Mouse (Mus musculus): Measurements from ENCODE around the gene Fhdc1. TPM values are rescaled to one million over a fixed set of nuclear protein-coding genes. Genes with fewer than 3 reads are reported as not detected.

Fhdc1 gene
- polyA plus RNA-seq, 1 experiment from 2014 or later = 5.5 TPM

- Histone ChIP-seq H3K4me2 (no peak overlapping the region), H3K27me3 (replicated peaks) (no peaks in the 10 kb centered on the region), H3K27ac (no peak overlapping the region), H3K36me3 (replicated peaks) (no peaks in the 10 kb centered on the region), H3K4me1 (peaks cover 9% of the 10 kb centered on the region), H3K9ac (no peak overlapping the region), H3K4me3 (no peak overlapping the region), H3K9me3 (no peaks in the 10 kb centered on the region)
- no peak for ATAC-seq (replicated peaks)
- 78% methylated on average over 4 of the region's 4 CpGs for WGBS
These were observed 66.4 kb downstream of the Fhdc1 start for GRCm38 (mm10) chr3:84413868-84414267.

GRCm38 (mm10) chr3:84412920-84413319 is 67.3 kb downstream of the Fhdc1 start:
- Histone ChIP-seq H3K9ac (no peak overlapping the region), H3K4me2 (no peak overlapping the region), H3K27ac (no peak overlapping the region), H3K36me3 (replicated peaks) (no peaks in the 10 kb centered on the region), H3K27me3 (replicated peaks) (no peaks in the 10 kb centered on the region), H3K9me3 (no peaks in the 10 kb centered on the region), H3K4me3 (no peak overlapping the region), H3K4me1 (peaks cover 9% of the 10 kb centered on the region)
- 57% methylated on average over 5 of the region's 5 CpGs for WGBS
- no peak for ATAC-seq (replicated peaks)

- no peak overlapping the region for H3K9ac ChIP-seq
- H3K9me3 ChIP-seq = no peaks in the 10 kb centered on the region
- ATAC-seq (replicated peaks) = no peak
- H3K4me1 ChIP-seq = peaks cover 9% of the 10 kb centered on the region
- H3K27ac ChIP-seq = no peak overlapping the region
- no peaks in the 10 kb centered on the region for H3K27me3 ChIP-seq (replicated peaks)
- H3K4me3 ChIP-seq = no peak overlapping the region
- H3K4me2 ChIP-seq = no peak overlapping the region
- no peaks in the 10 kb centered on the region for H3K36me3 ChIP-seq (replicated peaks)
- WGBS = 83% methylated on average over 3 of the region's 3 CpGs
These were observed 70.8 kb downstream of the Fhdc1 start for GRCm38 (mm10) chr3:84409474-84409862.

GRCm38 (mm10) chr3:84408756-84409473 is 71.3 kb downstream of the Fhdc1 start:
- WGBS = 73% methylated on average over 13 of the region's 13 CpGs
- Histone ChIP-seq H3K4me2 (no peak overlapping the region), H3K27ac (no peak overlapping the region), H3K9ac (no peak overlapping the region), H3K4me3 (no peak overlapping the region), H3K4me1 (peaks cover 14% of the 10 kb centered on the region), H3K36me3 (replicated peaks) (no peaks in the 10 kb centered on the region), H3K27me3 (replicated peaks) (no peaks in the 10 kb centered on the region), H3K9me3 (no peaks in the 10 kb centered on the region)
- ATAC-seq (replicated peaks) = no peak

GRCm38 (mm10) chr3:84405523-84405922 is 74.7 kb downstream of the Fhdc1 start:
- 85% methylated on average over 4 of the region's 4 CpGs for WGBS
- H3K9ac ChIP-seq = no peak overlapping the region
- H3K4me3 ChIP-seq = no peak overlapping the region
- peaks cover 8% of the 10 kb centered on the region; the same call in 1 of the 2 replicates for H3K4me1 ChIP-seq
- no peaks in the 10 kb centered on the region for H3K9me3 ChIP-seq
- no peaks in the 10 kb centered on the region for H3K36me3 ChIP-seq (replicated peaks)
- H3K27me3 ChIP-seq (replicated peaks) = no peaks in the 10 kb centered on the region
- H3K4me2 ChIP-seq = no peak overlapping the region
- no peak for ATAC-seq (replicated peaks)
- no peak overlapping the region for H3K27ac ChIP-seq

- 23% methylated on average over 5 of the region's 5 CpGs for WGBS
- Histone ChIP-seq H3K27me3 (replicated peaks) (no peaks in the 10 kb centered on the region), H3K4me1 (peaks cover 8% of the 10 kb centered on the region; the same call in 1 of the 2 replicates), H3K4me3 (no peak overlapping the region), H3K9ac (no peak overlapping the region), H3K9me3 (no peaks in the 10 kb centered on the region), H3K36me3 (replicated peaks) (no peaks in the 10 kb centered on the region), H3K27ac (no peak overlapping the region), H3K4me2 (no peak overlapping the region)
- no peak for ATAC-seq (replicated peaks)
These were observed 76.8 kb downstream of the Fhdc1 start for GRCm38 (mm10) chr3:84403389-84403788.

- H3K27ac ChIP-seq = no peak overlapping the region
- ATAC-seq (replicated peaks) = peak; percentile 73; the same call in 1 of the 2 replicates
- WGBS = 6% methylated on average over 2 of the region's 2 CpGs
These were observed 77.5 kb downstream of the Fhdc1 start for GRCm38 (mm10) chr3:84402716-84403115.

GRCm38 (mm10) chr3:84397976-84398375 is 82.3 kb downstream of the Fhdc1 start:
- 32% methylated on average over 4 of the region's 4 CpGs for WGBS
- ATAC-seq (replicated peaks) = no peak
- Histone ChIP-seq H3K27ac (0 out of 2 replicates have a peak overlapping the region, but pooled peaks have one; percentile 15), H3K4me1 (0 out of 2 replicates have a peak, but pooled peaks cover 4% of the 10 kb centered on the region), H3K9ac (no peak overlapping the region), H3K36me3 (replicated peaks) (no peaks in the 10 kb centered on the region), H3K4me3 (no peak overlapping the region), H3K27me3 (replicated peaks) (no peaks in the 10 kb centered on the region), H3K4me2 (no peak overlapping the region), H3K9me3 (no peaks in the 10 kb centered on the region)

More at GRCm38 (mm10) chr3:84402716-84403115, 77.5 kb downstream of the Fhdc1 start:
- Histone ChIP-seq H3K4me2 (no peak overlapping the region), H3K36me3 (replicated peaks) (no peaks in the 10 kb centered on the region), H3K4me3 (no peak overlapping the region), H3K27me3 (replicated peaks) (no peaks in the 10 kb centered on the region), H3K9me3 (no peaks in the 10 kb centered on the region), H3K4me1 (peaks cover 12% of the 10 kb centered on the region; the same call in 1 of the 2 replicates), H3K9ac (no peak overlapping the region)

- Histone ChIP-seq H3K4me1 (0 out of 2 replicates have a peak, but pooled peaks cover 4% of the 10 kb centered on the region), H3K4me3 (no peak overlapping the region), H3K36me3 (replicated peaks) (no peaks in the 10 kb centered on the region), H3K9ac (no peak overlapping the region), H3K27me3 (replicated peaks) (no peaks in the 10 kb centered on the region), H3K9me3 (no peaks in the 10 kb centered on the region), H3K27ac (no peak overlapping the region), H3K4me2 (no peak overlapping the region)
- no peak for ATAC-seq (replicated peaks)
- WGBS = 95% methylated on average over 2 of the region's 2 CpGs
These were observed 84.0 kb downstream of the Fhdc1 start for GRCm38 (mm10) chr3:84396240-84396639.

GRCm38 (mm10) chr3:84395840-84396239 is 84.4 kb downstream of the Fhdc1 start:
- H3K27ac ChIP-seq = no peak overlapping the region
- no peak overlapping the region for H3K9ac ChIP-seq
- H3K4me2 ChIP-seq = no peak overlapping the region
- no peak overlapping the region for H3K4me3 ChIP-seq
- H3K9me3 ChIP-seq = no peaks in the 10 kb centered on the region
- no peak for ATAC-seq (replicated peaks)
- no peaks in the 10 kb centered on the region for H3K36me3 ChIP-seq (replicated peaks)
- 0 out of 2 replicates have a peak, but pooled peaks cover 4% of the 10 kb centered on the region for H3K4me1 ChIP-seq
- no peaks in the 10 kb centered on the region for H3K27me3 ChIP-seq (replicated peaks)

- Histone ChIP-seq H3K9ac (no peak overlapping the region), H3K36me3 (replicated peaks) (no peaks in the 10 kb centered on the region), H3K27ac (no peak overlapping the region), H3K4me3 (no peak overlapping the region), H3K9me3 (no peaks in the 10 kb centered on the region), H3K4me1 (0 out of 2 replicates have a peak, but pooled peaks cover 4% of the 10 kb centered on the region), H3K27me3 (replicated peaks) (no peaks in the 10 kb centered on the region), H3K4me2 (no peak overlapping the region)
- WGBS = 82% methylated on average over 8 of the region's 8 CpGs
- no peak for ATAC-seq (replicated peaks)
These were observed 85.3 kb downstream of the Fhdc1 start for GRCm38 (mm10) chr3:84394841-84395447.

Data from midbrain, embryonic 15.5 days (tissue).